Comparison of ENCODE assay signal across 8 mouse cellular contexts in genomic region chr5:123720328-123721311, GRCm38 (mm10). TPM values are rescaled to one million over a fixed set of nuclear protein-coding genes. Genes with fewer than 3 reads are reported as not detected.
DNase-seq lines count a peak whose midpoint lies in the region; ATAC-seq lines count a peak whose summit lies in the region.

TSS of gene Zcchc8 (minus strand) at chr5:123721100.

- ATAC-seq in inflammation-experienced regulatory T-cells, adult 6 months = peak; percentile 99
- ATAC-seq in megakaryocyte-erythroid progenitor cell, adult 5-6 weeks (replicated peaks; ENCODE audit: low FRiP score, low TSS enrichment, poor library complexity, severe bottlenecking) = peak; percentile 100

- DNase-seq in adrenal gland, adult (ENCODE audit: inconsistent age in 2 of 2, low spot score in 1 of 2) = peak; percentile 96 to 98
- peak; percentile 100 for DNase-seq in embryo, embryonic 10.5 days (ENCODE audit: low spot score)
- DNase-seq in gastrocnemius, postnatal 14 days = peak; percentile 95
- DNase-seq in left cerebral cortex, postnatal 10 days (ENCODE audit: extremely low spot score in 1 of 2, low spot score in 2 of 2) = peak; percentile 97 to 98
- peak; percentile 94 for DNase-seq in right cerebral cortex, postnatal 25 days
- DNase-seq in urinary bladder, postnatal 4 days (ENCODE audit: low spot score in 2 of 2) = peak; percentile 92

- intact Hi-C loops in gastrocnemius, postnatal 14 days (cut with DNase I; ENCODE audit: low total_unique reads) = no loop called here
- intact Hi-C loops in left cerebral cortex, postnatal 10 days (cut with DNase I) = no loop called here

RNA-seq across cellular contexts. Expression of gene Zcchc8, which starts in this region (rescaled TPM):
- 10 to 100 TPM; 20.3 to 23.8 TPM for total RNA-seq in gastrocnemius, postnatal 14 days (2021)
- polyA plus RNA-seq in inflammation-experienced regulatory T-cells, adult 6 months (2017; shearing (Covaris generic)) = 10 to 100 TPM; 60.2 to 83.6 (median 75.5) TPM
- total RNA-seq in left cerebral cortex, postnatal 10 days (2021) = 10 to 100 TPM; 45.0 to 47.6 TPM
- total RNA-seq in megakaryocyte-erythroid progenitor cell, adult 5-6 weeks (2014; fragmentation: Nextera tagmentation) = 55.3 and 79.3 TPM in 2 replicates
- total RNA-seq in megakaryocyte-erythroid progenitor cell, adult 5-6 weeks (2017) = 59.3 and 167 TPM in 2 replicates

Comparison
In these comparisons a context has a peak if more than half of its experiments do, and no peak if none do; other contexts are left out.
1. Peak in every context shown above with its lines: DNase-seq and ATAC-seq.